Mouse (Mus musculus): Measurements from ENCODE around the gene Gpm6b.

Gpm6b gene

GRCm38 (mm10) chrX:166358955-166359354 is 120.2 kb downstream of the Gpm6b start:
- no peak for DNase-seq (ENCODE audit: low read depth, low spot score)

DNA sequence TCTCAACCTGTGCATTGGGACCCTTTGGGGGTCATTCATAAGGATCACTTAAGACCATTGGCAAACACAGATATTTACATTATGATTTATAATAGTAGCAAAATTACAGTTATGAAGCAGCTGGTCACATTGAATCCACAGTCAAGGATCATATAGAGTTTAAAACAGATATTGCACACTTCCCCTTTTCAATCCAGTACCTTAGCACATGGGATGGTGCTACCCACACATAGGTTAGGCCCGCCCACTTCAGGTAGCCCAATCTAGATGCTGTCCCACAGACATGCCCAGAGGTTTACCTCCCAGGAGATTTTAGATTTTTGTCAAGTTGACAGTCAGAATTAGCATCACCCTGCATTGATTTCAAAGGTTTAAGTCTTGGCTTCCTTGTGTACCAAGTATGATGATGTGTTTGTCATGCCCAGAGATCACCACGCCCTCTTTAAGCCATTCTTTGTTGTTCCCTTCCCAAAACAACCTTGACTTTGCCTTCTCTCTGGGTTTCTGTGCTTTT is 121.3 kb downstream of the Gpm6b start:
- no peak for DNase-seq (ENCODE audit: low read depth, low spot score)

- DNase-seq (ENCODE audit: low read depth, low spot score) = no peak
Measured at GRCm38 (mm10) chrX:166360455-166360854, 121.7 kb downstream of the Gpm6b start.

- no peak for DNase-seq (ENCODE audit: low read depth, low spot score)
Measured at GRCm38 (mm10) chrX:166365458-166366213, 126.9 kb downstream of the Gpm6b start.

DNA sequence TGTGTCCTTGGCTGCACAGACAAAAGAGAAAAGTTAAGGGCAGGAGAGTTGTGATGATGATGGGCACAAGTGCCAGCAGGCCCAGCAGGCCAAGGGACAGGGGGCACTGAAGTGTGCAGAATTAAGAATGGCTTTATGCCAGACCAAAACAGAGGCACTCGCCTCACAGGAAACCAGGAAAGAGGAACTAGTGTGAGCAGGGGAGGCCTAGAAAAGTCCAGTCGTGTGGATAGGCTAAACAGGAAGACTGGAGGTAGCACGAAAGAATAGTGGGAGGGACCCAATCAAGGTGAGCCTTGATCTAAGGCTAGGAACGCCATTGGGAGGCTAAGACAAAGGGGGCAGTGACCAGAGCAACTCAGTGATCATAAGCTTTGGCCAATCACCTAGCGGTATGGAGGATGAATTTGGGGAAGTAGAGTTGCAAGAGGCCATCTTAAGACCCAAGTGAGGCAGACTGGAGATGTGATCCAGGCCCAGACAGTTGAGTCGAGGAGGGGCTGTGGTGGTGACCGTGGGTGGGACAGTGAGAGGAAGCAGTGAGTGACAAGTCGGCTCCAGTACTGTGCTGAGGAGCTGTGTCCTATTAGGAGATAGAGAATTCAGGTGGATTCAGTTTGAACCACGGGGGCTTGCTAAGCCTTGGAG is 138.1 kb downstream of the Gpm6b start:
- no peak for DNase-seq (ENCODE audit: low read depth, low spot score)

DNA sequence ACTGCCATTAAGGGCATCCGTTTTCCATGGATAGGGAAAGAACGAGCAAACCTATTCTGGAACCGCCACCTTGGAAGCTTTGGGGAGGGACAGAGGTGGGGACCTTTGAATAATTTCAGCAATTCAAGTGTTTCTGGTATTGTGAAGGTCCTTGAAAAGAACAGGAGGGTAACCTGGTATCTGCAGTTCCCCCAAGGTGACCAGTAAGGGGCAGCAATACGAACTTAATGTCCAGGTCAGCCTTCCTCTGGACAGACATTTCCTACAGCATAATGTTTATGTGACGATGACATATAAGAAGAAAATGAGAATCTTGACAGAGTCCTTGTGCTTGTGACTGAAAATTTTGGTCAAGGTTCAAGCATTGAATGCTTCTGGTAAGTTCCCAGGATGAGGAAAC is 139.9 kb downstream of the Gpm6b start:
- no peak for DNase-seq (ENCODE audit: low read depth, low spot score)

GRCm38 (mm10) chrX:166383606-166384005 is 144.9 kb downstream of the Gpm6b start:
- DNase-seq (ENCODE audit: low read depth, low spot score) = no peak

GRCm38 (mm10) chrX:166384935-166385334 is 146.2 kb downstream of the Gpm6b start:
- DNase-seq (ENCODE audit: low read depth, low spot score) = no peak

DNA sequence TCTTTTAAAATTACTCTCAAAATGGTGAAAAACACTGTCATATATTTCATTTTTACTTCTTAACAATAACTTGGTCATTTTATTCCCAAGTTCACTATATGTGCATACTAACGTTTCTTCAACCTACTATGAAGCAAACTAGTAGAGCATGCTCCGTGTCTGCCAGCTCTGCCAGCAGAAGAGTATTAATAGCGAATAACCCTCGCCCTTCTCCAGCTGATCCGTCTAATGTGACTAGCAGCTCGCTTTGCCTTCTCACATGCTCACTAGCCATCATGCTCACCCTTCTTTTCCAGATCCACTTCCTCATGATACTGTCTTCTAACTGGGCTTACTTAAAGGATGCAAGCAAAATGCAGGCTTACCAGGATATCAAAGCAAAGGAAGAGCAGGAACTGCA is 147.9 kb downstream of the Gpm6b start:
- no peak for DNase-seq (ENCODE audit: low read depth, low spot score)

GRCm38 (mm10) chrX:166393753-166394152 is 155.0 kb downstream of the Gpm6b start:
- peak; percentile 49 for DNase-seq (ENCODE audit: low read depth, low spot score)

- DNase-seq (ENCODE audit: low read depth, low spot score) = no peak
Measured at GRCm38 (mm10) chrX:166407865-166408264, 169.2 kb downstream of the Gpm6b start.

DNA sequence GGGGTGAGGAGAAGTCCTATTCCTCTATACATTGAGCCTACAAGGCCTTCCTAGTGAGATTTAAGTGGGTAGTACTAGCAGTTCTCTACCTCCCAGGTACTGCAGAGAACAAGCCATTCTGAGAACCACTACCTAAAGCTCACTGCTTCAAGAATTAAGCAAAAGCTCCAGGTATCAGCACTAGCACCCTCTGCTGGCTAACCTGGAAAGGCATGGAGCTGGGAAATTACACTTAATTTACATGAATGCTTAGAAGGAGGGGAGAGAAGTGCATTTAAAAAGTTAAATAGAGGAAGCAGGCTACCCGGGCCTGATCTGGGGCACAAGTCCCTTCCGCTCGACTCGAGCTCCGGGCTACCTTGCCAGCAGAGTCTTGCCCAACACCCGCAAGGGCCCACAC is 177.5 kb downstream of the Gpm6b start:
- DNase-seq (ENCODE audit: low read depth, low spot score) = peak; percentile 74

DNA sequence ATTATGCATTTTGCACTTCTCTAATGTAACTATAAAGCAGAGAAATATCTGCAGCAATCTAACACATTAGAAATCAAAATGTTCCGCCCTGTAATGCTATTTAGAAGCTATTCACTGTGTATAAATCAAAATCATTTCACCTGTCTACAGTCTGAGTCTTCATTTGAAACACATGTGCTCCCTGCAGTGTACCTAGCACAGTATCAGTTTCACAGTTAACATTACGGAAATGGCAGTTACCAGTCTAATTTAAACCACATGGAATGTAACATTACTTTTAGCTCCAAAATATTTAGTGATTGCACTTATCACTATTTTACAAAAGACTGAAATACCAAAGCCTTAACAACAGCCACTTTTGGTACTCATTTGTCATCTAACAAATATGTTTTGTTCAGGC is 196.1 kb downstream of the Gpm6b start:
- no peak for DNase-seq (ENCODE audit: low read depth, low spot score)

Data from R1 (cell line).